Mouse (Mus musculus): ENCODE data around the gene 1810024B03Rik. TPM values are rescaled to one million over a fixed set of nuclear protein-coding genes. Genes with fewer than 3 reads are reported as not detected.
A peak's percentile ranks its signal among the peaks of the same experiment; 100 is the strongest.

1810024B03Rik gene
- polyA plus RNA-seq (2016; fragmentation: Nextera tagmentation; extraction: Ambion mirVana): 2.6 and 2.8 TPM in 2 replicates

GRCm38 (mm10) chr2:127207547-127208451 is at the start of gene 1810024B03Rik, which contains the start of gene Snrnp200:
TSS of gene 1810024B03Rik (minus strand) at chr2:127208280.
TSS of gene Snrnp200 (plus strand) at chr2:127208386.
- WGBS: 13% methylated on average over 36 of the region's 36 CpGs
- peak; percentile 98 for ATAC-seq (ENCODE audit: low FRiP score, low read depth)
- no peaks in the 10 kb centered on the region for H3K27me3 ChIP-seq (replicated peaks)
- H3K36me3 ChIP-seq: peaks cover 34% of the 10 kb centered on the region
- H3K9ac ChIP-seq: peak within 1 kb of the TSS; percentile 76
- H3K27ac ChIP-seq: no peak within 1 kb of the TSS
- H3K9me3 ChIP-seq: no peaks in the 10 kb centered on the region
- peak within 1 kb of the TSS; percentile 88 for H3K4me3 ChIP-seq
- peak within 1 kb of the TSS; percentile 80 for H3K4me2 ChIP-seq (replicated peaks)
- H3K4me1 ChIP-seq: peaks cover 9% of the 10 kb centered on the region

GRCm38 (mm10) chr2:127255294-127255693 is 47.2 kb upstream of the 1810024B03Rik start:
- Histone ChIP-seq H3K36me3 (peaks cover 44% of the 10 kb centered on the region), H3K27ac (no peak overlapping the region), H3K4me1 (no peaks in the 10 kb centered on the region; the same call in 1 of the 2 replicates), H3K9me3 (no peaks in the 10 kb centered on the region), H3K27me3 (replicated peaks) (no peaks in the 10 kb centered on the region), H3K9ac (no peak overlapping the region), H3K4me2 (replicated peaks) (no peak overlapping the region), H3K4me3 (no peak overlapping the region)
- ATAC-seq (ENCODE audit: low FRiP score, low read depth): no peak
- 88% methylated on average over 6 of the region's 6 CpGs for WGBS

- 84% methylated on average over 3 of the region's 3 CpGs for WGBS
- Histone ChIP-seq H3K27me3 (replicated peaks) (no peaks in the 10 kb centered on the region), H3K9ac (no peak overlapping the region), H3K9me3 (no peaks in the 10 kb centered on the region), H3K27ac (no peak overlapping the region), H3K36me3 (peaks cover 41% of the 10 kb centered on the region), H3K4me2 (replicated peaks) (no peak overlapping the region), H3K4me3 (no peak overlapping the region), H3K4me1 (no peaks in the 10 kb centered on the region; the same call in 1 of the 2 replicates)
- ATAC-seq (ENCODE audit: low FRiP score, low read depth): no peak
Measured at GRCm38 (mm10) chr2:127254604-127255134, 46.6 kb upstream of the 1810024B03Rik start.

DNA sequence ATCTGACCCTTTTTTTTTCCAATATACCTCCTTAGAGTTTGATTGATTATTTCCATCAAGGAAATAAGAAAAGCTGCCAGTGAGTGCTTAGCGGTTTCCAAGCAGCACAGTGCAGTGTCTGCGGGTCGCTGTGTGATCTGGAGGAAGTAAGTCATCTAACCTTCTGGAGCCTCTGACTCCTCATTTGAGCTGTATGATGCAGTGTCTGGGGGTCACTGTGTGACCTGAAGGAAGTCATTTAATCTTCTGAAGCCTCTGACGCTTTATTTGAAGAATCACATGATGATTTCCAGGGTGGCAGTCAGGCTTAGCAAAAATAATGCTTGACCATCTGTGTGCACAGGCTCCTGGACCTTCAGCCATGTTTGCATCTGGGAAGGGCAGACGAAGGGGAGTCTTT is 44.7 kb upstream of the 1810024B03Rik start:
- Histone ChIP-seq H3K27me3 (replicated peaks) (no peaks in the 10 kb centered on the region), H3K4me2 (replicated peaks) (no peak overlapping the region), H3K9ac (no peak overlapping the region), H3K4me1 (peaks cover 12% of the 10 kb centered on the region), H3K27ac (no peak overlapping the region), H3K9me3 (no peaks in the 10 kb centered on the region), H3K4me3 (no peak overlapping the region), H3K36me3 (peaks cover 23% of the 10 kb centered on the region)
- 87% methylated on average over 5 of the region's 5 CpGs for WGBS
- ATAC-seq (ENCODE audit: low FRiP score, low read depth): no peak

GRCm38 (mm10) chr2:127251880-127252527 is 43.9 kb upstream of the 1810024B03Rik start:
- Histone ChIP-seq H3K27ac (no peak overlapping the region), H3K9me3 (no peaks in the 10 kb centered on the region), H3K27me3 (replicated peaks) (no peaks in the 10 kb centered on the region), H3K9ac (no peak overlapping the region), H3K4me1 (peaks cover 13% of the 10 kb centered on the region), H3K4me2 (replicated peaks) (no peak overlapping the region), H3K4me3 (no peak overlapping the region), H3K36me3 (peaks cover 15% of the 10 kb centered on the region)
- 92% methylated on average over 3 of the region's 3 CpGs for WGBS
- no peak for ATAC-seq (ENCODE audit: low FRiP score, low read depth)

GRCm38 (mm10) chr2:127251457-127251856 is 43.4 kb upstream of the 1810024B03Rik start:
- H3K27me3 ChIP-seq (replicated peaks): no peaks in the 10 kb centered on the region
- peaks cover 9% of the 10 kb centered on the region for H3K36me3 ChIP-seq
- ATAC-seq (ENCODE audit: low FRiP score, low read depth): no peak
- no peak overlapping the region for H3K4me2 ChIP-seq (replicated peaks)
- no peak overlapping the region for H3K27ac ChIP-seq
- WGBS: 83% methylated on average over 3 of the region's 3 CpGs
- no peak overlapping the region for H3K4me3 ChIP-seq
- no peak overlapping the region for H3K9ac ChIP-seq
- no peaks in the 10 kb centered on the region for H3K9me3 ChIP-seq
- peaks cover 18% of the 10 kb centered on the region for H3K4me1 ChIP-seq

GRCm38 (mm10) chr2:127250291-127251008 is 42.4 kb upstream of the 1810024B03Rik start:
- H3K4me1 ChIP-seq: peaks cover 20% of the 10 kb centered on the region
- H3K4me3 ChIP-seq: no peak overlapping the region
- H3K36me3 ChIP-seq: peaks cover 13% of the 10 kb centered on the region
- H3K9ac ChIP-seq: no peak overlapping the region
- no peak overlapping the region for H3K27ac ChIP-seq
- H3K27me3 ChIP-seq (replicated peaks): no peaks in the 10 kb centered on the region
- no peak for ATAC-seq (ENCODE audit: low FRiP score, low read depth)
- 94% methylated on average over 9 of the region's 9 CpGs for WGBS
- H3K4me2 ChIP-seq (replicated peaks): no peak overlapping the region
- no peaks in the 10 kb centered on the region for H3K9me3 ChIP-seq

DNA sequence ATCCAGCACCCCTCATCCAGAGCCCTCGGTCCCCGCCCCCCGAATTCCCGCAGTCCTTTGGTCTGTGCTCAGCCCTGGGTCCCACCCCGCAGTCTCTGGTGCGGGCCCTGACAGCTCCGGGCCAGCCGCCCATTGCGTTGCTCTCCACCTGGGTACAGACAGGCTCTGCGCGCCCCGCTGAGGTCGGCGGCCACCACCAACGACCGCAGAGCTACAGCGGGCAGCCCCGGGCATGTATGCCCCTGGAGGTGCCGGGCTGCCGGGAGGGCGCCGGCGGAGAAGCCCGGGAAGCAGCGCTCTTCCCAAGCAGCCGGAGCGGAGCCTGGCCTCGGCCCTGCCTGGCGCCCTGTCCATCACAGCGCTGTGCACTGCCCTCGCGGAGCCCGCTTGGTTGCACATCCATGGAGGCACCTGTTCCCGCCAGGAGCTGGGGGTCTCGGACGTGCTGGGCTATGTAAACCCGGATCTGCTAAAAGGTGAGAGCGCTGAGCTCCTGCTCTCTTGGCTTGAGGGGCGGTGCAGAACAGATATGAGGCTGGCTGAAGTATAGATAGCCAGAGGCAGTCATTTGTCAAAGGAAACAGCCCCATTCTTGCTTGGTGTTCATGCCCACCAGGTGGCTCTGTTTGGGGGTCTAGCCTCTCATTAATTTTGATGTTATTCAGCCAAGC is 40.4 kb upstream of the 1810024B03Rik start:
- Histone ChIP-seq H3K4me2 (replicated peaks) (peak overlapping the region; percentile 100), H3K9ac (peak overlapping the region; percentile 83), H3K27ac (peak overlapping the region; percentile 42; the same call in 1 of the 2 replicates), H3K27me3 (replicated peaks) (no peaks in the 10 kb centered on the region), H3K9me3 (no peaks in the 10 kb centered on the region), H3K4me3 (peak overlapping the region; percentile 90), H3K36me3 (peaks cover 31% of the 10 kb centered on the region), H3K4me1 (peaks cover 20% of the 10 kb centered on the region)
- ATAC-seq (ENCODE audit: low FRiP score, low read depth): peak; percentile 77
- under 1% methylated on average over 39 of the region's 39 CpGs for WGBS

- H3K36me3 ChIP-seq: peaks cover 37% of the 10 kb centered on the region
- peak; percentile 99 for ATAC-seq (ENCODE audit: low FRiP score, low read depth)
- H3K9ac ChIP-seq: peak within 1 kb of the TSS; percentile 83
- peaks cover 20% of the 10 kb centered on the region for H3K4me1 ChIP-seq
- under 1% methylated on average over 53 of the region's 53 CpGs for WGBS
- H3K9me3 ChIP-seq: no peaks in the 10 kb centered on the region
- peak within 1 kb of the TSS; percentile 100 for H3K4me2 ChIP-seq (replicated peaks)
- H3K4me3 ChIP-seq: peak within 1 kb of the TSS; percentile 90
- peak within 1 kb of the TSS; percentile 42; the same call in 1 of the 2 replicates for H3K27ac ChIP-seq
- H3K27me3 ChIP-seq (replicated peaks): no peaks in the 10 kb centered on the region
Measured at GRCm38 (mm10) chr2:127247592-127248333, 39.7 kb upstream of the 1810024B03Rik start, which contains the start of the genes Ciao1 and Tmem127. TSS of gene Ciao1 (minus strand) at chr2:127247816. TSS of gene Tmem127 (plus strand) at chr2:127247908.

- no peak overlapping the region for H3K27ac ChIP-seq
- H3K4me3 ChIP-seq: no peak overlapping the region
- no peaks in the 10 kb centered on the region for H3K27me3 ChIP-seq (replicated peaks)
- no peaks in the 10 kb centered on the region for H3K9me3 ChIP-seq
- no peaks in the 10 kb centered on the region for H3K4me1 ChIP-seq
- peaks cover 87% of the 10 kb centered on the region for H3K36me3 ChIP-seq
- ATAC-seq (ENCODE audit: low FRiP score, low read depth): no peak
- H3K4me2 ChIP-seq (replicated peaks): no peak overlapping the region
- H3K9ac ChIP-seq: no peak overlapping the region
- 92% methylated on average over 2 of the region's 2 CpGs for WGBS
Measured at GRCm38 (mm10) chr2:127240065-127240464, 32.0 kb upstream of the 1810024B03Rik start.

Data from neural tube, embryonic 12.5 days (tissue).